Mouse (Mus musculus): ENCODE measurements around the gene Pkib.
A peak's percentile ranks its signal among the peaks of the same experiment; 100 is the strongest.

The Pkib gene

DNA sequence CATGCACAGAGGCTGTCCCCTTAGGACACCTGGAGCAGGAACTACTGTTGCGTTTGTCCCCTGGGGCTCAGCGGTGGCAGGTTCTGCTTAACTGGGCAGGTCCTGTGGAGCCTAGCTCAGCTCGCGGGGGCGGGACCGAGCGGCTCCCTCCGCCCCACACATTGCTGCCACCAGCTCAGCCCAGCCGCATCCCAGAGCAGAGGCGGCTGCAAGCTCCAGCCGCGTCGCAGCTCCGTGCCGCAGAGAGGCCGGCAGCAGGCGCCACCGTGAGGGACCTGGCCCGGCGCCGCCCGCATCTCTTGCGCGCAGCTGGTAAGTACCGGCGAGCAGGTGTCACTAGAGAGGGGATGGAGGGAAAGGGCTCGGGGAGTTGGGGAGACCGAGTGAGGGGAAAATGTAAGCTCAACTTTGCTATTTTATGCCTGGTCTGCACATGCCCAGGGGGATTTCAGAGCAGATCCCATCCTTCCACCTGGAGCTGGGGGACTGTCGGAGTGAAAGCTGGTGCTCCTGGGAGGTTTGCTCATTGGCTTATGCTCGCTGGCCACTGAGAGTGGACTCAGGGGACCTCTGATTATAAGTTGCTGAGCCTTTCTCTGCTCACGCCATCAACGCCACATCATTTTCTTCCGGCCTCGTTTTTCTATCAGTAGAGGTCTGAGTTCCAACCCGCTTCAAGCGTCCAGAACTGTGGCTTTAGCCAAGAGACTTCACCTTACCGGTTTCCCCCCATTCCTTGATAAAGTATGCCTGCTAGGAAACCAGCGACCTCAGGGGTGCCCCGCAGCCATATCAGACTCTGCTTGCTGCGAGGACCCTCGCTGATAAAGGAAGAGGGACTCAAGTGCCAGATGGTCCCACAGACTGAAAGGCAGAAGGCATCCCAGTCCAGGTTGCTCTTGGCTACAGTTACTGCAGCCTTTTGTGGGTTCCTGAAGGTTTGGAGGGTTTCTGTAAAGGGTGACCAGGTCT is at the start of gene Pkib:
TSS of gene Pkib (plus strand) at position 86 of the 972 bp plus-strand sequence.
- peak; percentile 88 for DNase-seq

DNA sequence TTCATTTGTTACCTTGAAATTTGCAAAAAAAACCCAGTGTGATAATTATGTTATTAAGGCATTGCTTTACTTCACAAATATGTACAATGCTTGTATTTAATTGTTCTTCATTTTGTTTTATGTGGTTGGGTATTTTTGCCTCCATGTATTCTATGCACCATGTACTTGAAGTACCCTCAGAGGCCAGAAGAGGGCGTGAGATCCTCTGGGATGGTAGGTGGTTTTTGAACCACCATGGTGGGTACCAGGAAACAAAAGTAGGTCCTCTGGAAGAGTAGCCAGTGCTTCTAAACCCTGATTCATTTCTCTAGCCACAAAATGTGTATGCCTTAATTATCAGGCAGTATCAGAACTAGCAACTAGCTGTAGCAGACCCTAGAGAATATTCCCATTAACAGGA is 47.9 kb upstream of the Pkib start:
- DNase-seq, result no peak

DNA sequence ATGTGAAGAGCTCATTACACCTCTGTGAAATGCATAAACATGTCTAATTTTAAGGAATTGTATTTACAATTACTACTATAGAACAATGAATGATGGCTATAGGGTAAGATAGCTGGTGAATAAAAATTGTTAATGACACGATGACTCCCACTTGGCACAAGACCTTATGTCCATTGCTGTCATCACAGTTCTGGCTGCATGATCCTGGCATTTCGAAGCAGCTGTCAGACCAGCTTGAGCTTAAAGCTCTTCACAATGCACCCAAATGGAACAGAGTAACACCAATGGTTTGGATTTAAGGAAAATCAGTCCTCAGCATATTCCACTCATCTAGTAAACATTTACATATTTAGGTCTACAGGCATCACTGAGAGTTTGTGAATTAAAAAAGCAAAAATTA is 37.5 kb upstream of the Pkib start:
- DNase-seq, result no peak

DNA sequence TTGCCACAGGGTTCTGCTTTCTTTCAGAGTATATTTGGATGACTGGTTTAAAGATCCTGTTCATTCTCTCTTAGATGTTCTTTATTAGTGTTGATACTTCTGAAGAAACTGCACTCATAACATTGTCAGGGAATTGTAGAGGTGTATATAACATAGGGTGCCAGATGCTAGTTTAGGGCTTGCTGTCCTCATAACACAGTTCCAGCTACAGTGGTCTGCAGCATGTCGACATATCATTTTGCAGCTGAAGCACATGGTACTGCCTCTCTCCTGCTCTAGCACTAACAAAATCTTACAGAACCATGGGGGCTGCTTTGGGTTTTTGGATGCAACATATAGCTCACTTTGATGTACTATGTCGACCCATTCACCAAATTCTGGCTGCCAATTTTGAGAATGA is 34.6 kb upstream of the Pkib start:
- DNase-seq, result no peak

DNA sequence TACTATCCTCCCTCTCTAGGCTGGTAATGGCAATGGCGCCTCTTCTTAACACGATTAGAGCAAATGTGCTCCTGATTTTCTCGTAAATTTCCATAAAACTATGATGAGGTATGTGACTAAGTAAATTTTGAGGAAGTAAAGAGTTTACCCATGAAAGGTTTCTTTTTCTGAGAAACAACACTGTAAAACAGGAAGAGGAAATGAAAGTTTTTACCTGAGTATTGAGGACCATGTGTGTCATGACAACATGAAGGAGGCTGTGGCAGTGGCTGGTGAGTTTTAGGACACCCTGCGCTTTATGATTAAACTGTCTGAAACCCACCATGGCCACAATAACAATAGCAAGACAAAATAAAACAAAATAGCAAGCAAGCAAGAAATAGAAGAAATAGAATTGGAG is 28.8 kb upstream of the Pkib start:
- no peak for DNase-seq

DNA sequence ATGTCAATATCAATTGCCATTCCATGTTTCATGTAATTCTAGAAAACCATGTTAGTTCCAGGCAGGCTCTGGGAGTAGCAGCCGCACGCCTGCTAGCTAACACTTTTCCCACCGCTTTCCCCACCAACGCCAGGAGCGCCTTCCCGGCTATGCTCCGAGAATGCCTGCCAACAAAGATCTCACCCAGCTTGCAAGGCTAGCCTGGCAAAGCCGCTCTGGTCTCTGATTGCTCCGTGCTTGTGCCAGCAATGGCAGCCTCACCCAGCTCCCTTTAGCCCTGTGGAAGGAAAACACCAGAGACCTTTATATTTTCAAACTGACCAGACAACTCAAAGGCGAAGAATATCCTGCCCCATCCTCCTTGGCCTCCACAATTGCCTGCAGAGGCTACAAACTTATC is 8.5 kb upstream of the Pkib start:
- peak; percentile 85 for DNase-seq

DNA sequence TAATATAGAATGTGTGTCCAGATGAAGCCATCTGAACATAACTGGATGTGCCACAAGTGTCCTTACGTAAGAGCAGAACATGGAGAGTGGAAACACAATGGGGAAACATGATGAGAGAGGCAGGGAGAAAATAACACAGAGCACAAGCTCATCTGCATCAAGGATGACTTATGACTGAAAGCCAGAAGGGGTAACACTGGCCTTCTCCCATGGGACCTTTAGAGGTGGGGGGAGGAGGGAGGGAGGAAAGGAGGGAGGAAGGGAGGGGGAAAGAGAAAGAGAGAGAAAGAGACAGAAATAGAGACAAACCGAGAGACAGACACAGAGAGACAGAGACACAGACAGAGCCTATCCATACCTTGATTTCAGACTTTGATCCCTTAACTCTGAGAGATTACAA is 4.0 kb upstream of the Pkib start:
- DNase-seq, result no peak

DNA sequence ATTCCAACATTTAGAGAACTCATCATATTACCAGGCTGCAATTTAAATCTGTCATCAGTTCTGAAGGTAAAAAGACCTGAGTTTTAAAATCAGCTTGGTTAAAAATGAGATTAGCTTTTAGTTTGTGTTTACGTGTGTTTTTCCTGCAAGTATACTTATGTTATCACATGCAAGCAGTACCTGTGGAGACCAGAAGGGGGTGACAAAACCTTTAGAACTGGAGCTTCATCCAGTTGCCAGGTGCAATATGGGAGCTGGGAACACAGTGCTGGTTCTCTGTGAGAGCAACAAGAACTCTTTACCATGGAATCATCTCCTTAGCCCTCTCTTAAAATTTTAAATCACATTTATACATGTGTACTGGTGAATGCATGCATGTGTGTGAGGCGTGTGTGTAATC is 1.2 kb upstream of the Pkib start:
- DNase-seq, result no peak

DNA sequence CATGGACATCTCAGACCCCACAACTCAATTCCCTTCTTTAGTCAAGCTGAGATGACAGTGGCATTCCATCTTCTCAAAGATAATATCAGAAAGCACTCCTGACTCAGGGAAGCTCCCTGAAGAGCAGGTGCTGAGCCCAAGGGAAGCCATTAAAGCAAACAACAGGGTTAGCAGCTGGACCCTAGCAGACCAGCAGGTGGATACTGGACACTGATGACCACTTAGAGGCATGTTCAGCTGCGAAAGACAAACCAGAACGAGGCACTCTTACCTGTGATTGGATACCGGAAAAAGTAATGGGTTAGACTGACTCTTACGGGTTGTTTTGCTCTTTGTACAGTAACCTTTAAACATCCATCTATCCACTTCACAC is 1.1 kb downstream of the Pkib start:
- no peak for DNase-seq

DNA sequence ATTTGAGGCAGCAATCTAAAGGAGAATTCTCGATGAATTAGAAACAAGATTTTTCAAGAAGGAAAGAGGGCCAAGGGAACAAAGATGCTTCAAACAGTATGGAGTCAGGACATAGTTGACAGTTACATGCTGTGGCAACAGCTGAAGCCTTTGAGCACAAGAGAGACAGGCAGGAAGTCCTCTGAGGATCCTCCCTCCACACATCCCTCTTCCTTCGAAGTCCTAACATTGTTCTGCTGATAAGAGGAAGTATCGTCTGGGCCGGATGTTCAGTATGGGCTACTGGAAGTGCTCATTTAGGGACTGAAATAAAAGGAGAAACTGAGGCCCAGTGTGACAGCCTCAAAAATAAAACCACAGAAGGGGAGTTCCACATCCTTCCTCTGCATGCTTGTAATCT is 5.2 kb downstream of the Pkib start:
- no peak for DNase-seq

DNA sequence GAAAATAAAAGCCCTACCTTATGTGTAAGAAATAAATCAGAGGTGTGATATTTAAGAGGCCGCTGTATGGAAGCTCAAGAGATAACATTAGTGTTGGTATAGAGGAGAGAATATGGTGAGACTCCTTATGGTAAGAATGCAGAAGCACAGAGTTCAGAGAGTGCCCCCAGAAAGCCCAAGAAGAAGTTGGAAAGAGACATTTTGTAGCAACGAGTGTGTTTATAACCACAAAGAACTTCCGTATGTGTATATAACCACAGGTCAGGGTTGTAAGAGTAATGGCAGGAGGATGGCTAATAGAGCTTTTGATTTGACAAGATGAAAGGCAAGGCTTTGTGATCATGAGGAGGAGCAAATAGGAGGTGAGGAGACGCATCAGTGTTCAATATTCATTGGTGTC is 6.5 kb downstream of the Pkib start:
- DNase-seq, result no peak

DNA sequence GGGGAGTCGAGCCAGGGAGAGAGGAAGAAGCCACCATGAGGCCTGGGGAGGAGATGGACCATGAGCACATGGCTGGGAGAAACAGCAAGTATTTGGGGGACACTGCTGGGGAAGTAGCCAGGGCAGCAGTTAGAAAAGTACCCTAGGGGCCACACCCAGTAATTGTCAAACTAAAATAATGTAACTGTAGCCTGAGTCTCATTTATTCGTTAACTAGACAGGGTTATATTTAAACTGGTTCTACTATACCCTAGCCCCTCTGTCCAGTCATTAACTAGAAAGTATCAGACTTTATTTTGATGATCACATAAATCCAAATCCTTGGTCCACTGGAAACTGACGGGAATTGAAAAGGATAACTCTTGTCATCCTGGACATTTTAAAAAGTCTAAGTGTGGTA is 7.8 kb downstream of the Pkib start:
- no peak for DNase-seq

DNA sequence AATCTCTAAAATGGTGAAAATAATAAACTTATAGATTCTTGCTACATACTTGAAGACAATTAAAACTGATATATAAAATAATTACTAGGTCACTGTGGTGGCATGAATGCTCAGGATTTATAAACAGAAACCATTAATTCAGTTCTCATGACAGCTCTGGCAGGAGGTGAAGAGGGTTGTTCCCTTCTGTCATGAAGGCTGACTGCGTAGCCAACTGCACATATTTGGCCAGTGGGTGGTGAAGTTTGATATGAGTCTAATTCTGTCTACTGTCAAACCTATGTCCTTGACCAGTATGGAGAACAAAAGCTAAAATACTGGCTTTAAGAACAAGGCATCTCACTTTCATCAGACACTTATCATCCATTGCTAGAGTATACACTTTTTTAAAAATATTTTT is 21.5 kb downstream of the Pkib start:
- peak; percentile 60 for DNase-seq

DNA sequence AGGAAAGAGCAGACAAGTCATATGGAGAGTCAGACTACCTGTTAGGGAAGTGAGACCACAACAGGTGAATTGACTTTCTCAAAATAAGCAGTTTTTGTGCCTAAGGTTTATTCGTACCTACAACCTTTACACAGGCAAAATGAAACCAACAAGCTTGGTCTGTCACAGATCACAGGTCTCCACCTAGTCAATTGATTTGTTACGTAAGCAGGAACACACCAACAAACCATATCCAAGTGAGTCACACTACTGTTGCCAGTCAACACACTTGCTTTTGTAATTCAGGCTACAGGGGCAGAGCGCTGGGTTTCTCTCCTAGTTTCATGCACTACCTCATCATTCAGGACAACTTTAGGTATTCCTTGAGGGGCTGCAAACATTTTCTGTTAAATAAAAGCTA is 28.7 kb downstream of the Pkib start:
- no peak for DNase-seq

DNA sequence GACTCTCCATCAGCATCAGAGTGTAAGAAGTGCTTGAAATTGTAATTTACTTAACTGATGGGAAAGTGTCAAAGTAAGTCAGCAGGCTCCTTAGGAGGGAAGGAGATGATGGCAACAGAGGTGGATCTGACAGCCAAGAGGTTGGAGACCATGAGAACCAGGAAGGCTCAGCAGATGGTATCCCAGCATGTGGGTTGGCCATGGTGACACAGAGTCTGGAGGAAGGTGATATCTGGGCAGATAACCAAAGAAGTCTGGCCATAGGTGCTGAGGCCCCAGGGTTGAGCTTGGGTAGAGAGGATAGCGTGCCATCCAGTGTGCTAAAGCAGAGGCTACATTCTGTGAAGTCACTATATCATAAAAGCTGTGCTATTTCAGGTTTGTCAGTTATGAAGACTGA is 32.0 kb downstream of the Pkib start:
- peak; percentile 99 for DNase-seq

DNA sequence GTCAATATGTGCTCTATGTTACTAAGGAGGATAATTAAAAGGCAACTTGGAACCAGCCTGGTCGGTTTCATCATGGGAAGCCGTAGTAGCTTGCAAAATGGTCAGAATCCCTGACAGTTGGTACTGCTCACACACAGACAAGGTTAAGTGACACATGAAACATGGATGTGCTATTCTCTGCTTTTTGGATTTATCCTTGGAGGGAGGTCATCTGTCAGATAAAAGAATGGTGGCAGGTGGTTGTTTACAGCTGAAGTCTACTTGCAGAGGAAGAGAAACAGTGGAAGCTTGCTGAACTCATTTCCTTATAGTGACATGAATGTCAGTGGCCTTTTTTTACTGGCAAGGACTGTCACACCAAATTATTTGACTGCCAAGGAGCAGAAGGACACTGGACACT is 32.5 kb downstream of the Pkib start:
- DNase-seq, result peak; percentile 73

DNA sequence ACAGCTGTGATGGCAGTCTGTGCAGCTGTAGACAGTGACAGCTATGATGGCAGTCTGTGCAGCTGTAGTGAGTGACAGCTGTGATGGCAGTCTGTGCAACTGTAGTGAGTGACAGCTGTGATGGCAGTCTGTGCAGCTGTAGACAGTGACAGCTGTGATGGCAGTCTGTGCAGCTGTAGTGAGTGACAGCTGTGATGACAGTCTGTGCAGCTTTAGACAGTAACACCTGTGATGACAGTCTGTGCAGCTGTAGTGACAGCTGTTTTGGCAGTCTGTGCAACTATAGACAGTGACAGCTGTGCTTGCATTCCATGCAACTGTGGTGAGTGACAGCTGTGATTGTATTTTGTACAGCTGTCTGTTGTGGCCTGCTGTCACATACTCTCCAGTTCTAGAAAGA is 44.0 kb downstream of the Pkib start:
- no peak for DNase-seq

DNA sequence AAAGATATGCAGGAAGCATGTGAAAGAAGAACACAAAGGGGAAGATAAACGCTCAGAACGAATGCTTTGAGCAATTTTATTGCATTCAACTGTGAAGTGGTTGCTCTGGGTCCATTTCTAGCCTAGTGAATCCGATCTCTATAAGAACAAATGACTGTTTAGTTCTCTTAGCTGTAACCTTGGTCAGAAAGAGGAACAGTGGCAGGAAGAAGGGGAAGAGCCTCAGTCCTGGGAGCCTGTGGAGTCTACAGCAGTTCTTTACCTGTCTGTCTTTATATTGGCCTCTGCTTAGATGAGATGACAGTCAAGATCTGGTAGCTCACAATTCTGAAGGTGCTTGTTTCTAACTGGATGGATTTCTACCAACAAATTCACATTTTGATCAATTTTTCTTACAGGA is 56.2 kb downstream of the Pkib start:
- no peak for DNase-seq

DNA sequence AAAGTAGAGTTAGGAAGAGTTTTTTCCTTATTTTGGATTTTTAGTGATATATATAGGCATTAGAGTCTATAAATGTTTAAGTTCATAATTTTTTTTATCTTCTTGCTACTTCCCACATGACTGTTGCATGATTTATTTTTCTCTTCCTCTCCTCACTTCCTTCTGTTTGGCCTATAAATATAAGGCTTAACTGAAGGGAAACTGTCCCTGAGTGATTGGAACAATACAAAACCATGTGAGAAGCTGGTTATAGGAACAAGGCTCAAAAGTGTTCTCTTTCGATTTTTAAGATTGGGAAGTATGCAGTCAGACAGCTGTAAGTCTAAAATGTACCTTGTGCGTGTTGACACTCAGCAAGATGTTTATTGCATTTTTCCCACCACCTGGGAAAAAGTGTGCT is 58.4 kb downstream of the Pkib start:
- no peak for DNase-seq

DNA sequence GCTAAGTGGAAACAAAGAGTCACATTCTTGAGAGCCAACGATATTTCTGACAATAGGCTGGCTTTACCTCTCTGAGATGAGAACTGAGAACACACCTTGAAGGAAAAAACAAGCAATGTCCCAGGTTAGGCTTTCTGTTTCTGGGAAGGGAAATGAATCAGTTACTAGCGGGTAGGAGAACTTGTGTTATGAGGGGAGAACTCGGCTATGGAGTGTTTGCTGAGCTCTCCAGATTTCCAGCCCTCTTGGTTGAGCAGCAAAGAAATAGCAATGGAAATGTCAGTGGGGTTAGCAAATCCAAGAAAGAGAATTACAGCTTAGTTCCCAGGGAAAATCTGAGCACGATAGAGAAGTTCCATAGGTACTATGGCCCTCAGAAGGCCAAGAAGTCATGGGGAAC is 70.5 kb downstream of the Pkib start:
- no peak for DNase-seq

DNA sequence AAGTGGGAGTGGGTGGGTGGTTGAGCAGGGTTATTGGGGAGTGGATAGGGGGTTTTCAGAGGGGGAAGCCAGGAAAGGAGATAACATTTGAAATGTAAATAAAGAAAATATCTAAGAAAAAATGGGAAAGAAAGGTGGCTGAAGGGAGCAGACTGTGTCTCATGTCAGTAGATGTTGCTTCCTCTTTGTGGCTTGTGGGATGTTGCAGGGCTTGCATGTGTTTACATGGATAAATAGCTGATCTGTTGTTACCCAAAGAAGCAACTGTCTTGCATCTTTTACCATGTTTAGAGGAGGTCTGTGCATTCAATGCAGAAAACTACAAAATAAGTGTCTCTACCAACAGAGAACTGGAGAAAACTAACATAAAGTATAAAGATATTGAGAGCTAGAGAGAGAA is 89.3 kb downstream of the Pkib start:
- no peak for DNase-seq

DNA sequence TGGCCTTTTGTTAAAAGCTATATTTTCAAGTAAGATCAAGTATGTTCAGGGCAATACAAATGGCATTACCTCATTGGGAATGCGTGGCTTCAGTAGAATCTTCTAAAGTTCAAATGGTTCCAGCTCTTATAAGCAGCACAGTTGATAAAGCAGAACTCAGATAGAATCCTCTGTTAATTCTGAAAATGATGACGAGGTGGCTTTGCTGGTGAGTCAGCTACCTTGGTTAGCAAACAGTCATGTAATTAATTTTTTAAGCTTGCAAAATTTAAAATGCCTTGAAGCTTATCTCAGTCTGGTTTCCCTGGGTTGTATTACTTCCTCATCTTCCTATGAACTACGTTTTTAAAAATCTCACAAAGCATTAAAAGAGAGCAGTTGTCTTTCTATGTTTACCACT is 90.6 kb downstream of the Pkib start:
- no peak for DNase-seq

DNA sequence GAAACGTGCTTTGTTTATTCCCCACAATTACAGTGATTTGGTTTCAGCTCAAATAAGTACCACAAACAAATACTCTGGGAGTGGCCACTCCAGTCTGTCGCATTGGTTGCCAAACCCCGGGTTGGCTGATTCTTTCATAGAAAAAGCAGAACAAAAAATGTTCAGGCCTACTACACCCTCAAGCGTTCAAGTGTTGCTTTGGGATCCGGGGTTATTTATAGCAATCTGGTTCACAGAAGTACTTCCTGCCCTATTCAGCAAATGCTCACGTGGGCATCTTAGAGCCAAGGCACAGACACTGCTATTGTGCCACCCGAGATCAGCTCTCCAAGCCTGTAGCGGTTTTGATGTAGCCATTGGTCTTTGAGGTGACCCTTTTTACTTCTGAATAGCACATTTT is 95.9 kb downstream of the Pkib start:
- no peak for DNase-seq

DNA sequence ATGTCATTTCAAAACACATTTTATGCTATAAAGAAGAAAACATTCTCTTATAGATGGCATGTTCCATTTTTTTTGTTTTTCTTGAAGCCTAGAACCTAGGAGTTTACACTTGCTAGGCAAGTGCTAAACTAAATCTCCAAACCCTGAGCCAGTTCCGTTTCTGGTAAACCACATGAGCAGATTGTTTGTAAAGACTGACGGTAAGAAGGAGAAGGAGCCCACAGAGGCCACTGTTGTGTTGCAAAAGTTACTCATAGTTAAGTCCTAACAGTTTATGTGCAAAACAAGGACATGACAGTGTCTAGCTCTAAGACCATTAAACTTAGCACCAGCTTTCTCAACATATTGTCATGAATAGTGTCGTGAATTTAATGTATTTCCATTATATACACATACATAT is 99.9 kb downstream of the Pkib start:
- DNase-seq, result no peak

DNA sequence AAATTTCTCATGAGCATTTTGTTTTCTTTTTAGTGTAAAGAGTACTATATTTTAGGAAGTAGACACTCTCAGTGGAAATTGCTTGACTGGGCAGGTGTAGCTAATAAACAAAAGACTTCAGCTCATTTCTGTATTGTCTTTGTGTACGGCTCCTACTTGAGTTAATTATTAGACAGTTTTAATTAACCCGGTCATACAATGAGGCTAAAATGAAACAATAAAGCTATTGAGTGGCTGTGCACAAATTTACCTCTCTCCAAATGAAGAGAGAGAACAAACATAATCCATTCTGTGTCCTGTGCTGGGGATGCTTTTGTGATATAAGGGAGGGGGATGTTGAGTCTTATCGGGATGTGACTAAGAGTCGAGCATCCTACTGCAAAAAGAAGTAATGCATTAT is 109.0 kb downstream of the Pkib start:
- no peak for DNase-seq

Data from cerebellum, adult 9-10 months (tissue).